Mouse (Mus musculus): ENCODE measurements around the gene Rbfox3.

Rbfox3 gene

GRCm38 (mm10) chr11:118714601-118715524 lies 196.5 kb downstream of the Rbfox3 start:
- no peak for DNase-seq

GRCm38 (mm10) chr11:118712761-118713160 lies 198.6 kb downstream of the Rbfox3 start:
- no peak for DNase-seq

- DNase-seq = no peak
Measured at GRCm38 (mm10) chr11:118712058-118712457, 199.3 kb downstream of the Rbfox3 start.

GRCm38 (mm10) chr11:118710035-118710434 lies 201.4 kb downstream of the Rbfox3 start:
- DNase-seq = no peak

- peak; percentile 8 to 10 for DNase-seq
Measured at GRCm38 (mm10) chr11:118696226-118696930, 215.0 kb downstream of the Rbfox3 start.

GRCm38 (mm10) chr11:118693276-118693675 lies 218.1 kb downstream of the Rbfox3 start:
- DNase-seq = no peak

- DNase-seq = no peak
Measured at GRCm38 (mm10) chr11:118690262-118690661, 221.1 kb downstream of the Rbfox3 start.

GRCm38 (mm10) chr11:118685397-118685796 lies 226.0 kb downstream of the Rbfox3 start:
- peak; percentile 82 to 84 for DNase-seq

- no peak for DNase-seq
Measured at GRCm38 (mm10) chr11:118684665-118685064, 226.7 kb downstream of the Rbfox3 start.

GRCm38 (mm10) chr11:118680699-118681098 lies 230.7 kb downstream of the Rbfox3 start:
- no peak for DNase-seq

GRCm38 (mm10) chr11:118679736-118680410 lies 231.5 kb downstream of the Rbfox3 start:
- DNase-seq = no peak

- DNase-seq = no peak
Measured at GRCm38 (mm10) chr11:118678515-118679104, 232.8 kb downstream of the Rbfox3 start.

- no peak for DNase-seq
Measured at GRCm38 (mm10) chr11:118677277-118677676, 234.1 kb downstream of the Rbfox3 start.

- DNase-seq = no peak
Measured at GRCm38 (mm10) chr11:118676364-118676763, 235.0 kb downstream of the Rbfox3 start.

- DNase-seq = no peak
Measured at GRCm38 (mm10) chr11:118671958-118672357, 239.4 kb downstream of the Rbfox3 start.

- peak in 1 of 2 experiments; percentile 5 for DNase-seq
Measured at GRCm38 (mm10) chr11:118671216-118671615, 240.2 kb downstream of the Rbfox3 start.

- no peak for DNase-seq
Measured at GRCm38 (mm10) chr11:118669820-118670219, 241.6 kb downstream of the Rbfox3 start.

GRCm38 (mm10) chr11:118668351-118668750 lies 243.0 kb downstream of the Rbfox3 start:
- peak; percentile 41 to 57 for DNase-seq

- peak; percentile 11 to 41 for DNase-seq
Measured at GRCm38 (mm10) chr11:118667946-118668345, 243.5 kb downstream of the Rbfox3 start.

GRCm38 (mm10) chr11:118666172-118666571 lies 245.2 kb downstream of the Rbfox3 start:
- DNase-seq = peak in 1 of 2 experiments; percentile 8

GRCm38 (mm10) chr11:118663305-118663704 lies 248.1 kb downstream of the Rbfox3 start:
- no peak for DNase-seq

- DNase-seq = peak; percentile 48 to 64
Measured at GRCm38 (mm10) chr11:118659305-118659704, 252.1 kb downstream of the Rbfox3 start.

GRCm38 (mm10) chr11:118655833-118656232 lies 255.6 kb downstream of the Rbfox3 start:
- DNase-seq = no peak

Measured in kidney, postnatal 4 days (tissue).